ENCODE assay signal across 18 mouse cellular contexts in the genomic region with DNA sequence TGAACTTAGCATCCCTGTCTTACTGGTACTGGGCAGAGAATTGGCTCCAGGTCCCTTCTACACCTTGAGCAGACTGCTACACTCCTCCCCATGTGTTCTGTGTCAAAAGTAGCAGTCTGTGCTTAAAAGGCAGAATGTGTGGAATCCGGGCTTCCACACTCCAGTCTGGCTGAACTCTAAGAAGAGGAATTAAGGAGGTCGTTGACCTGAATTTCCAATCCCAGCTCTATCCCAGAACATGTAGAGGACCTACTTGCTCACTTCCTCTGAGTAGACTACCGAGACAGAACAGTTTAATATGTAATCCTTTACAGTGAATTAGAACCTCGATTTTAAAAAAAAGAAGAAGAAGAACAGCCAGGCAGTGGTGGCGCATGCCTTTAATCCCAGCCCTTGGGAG.
"Had no signal": no experiment of that assay in that cellular context is flagged by ENCODE, and none has a peak within 500 bp of the region (broad histone marks: within the 10 kb centered on the region; RNA-seq: fewer than 3 reads in every experiment).

No protein-coding gene starts in this region.

- H3K4me2 ChIP-seq: lung, embryonic 14.5 days; midbrain, embryonic 13.5 days; midbrain, embryonic 15.5 days; neural tube, embryonic 13.5 days; neural tube, embryonic 15.5 days had no signal

- H3K36me3 ChIP-seq: midbrain, embryonic 10.5 days; midbrain, embryonic 13.5 days; midbrain, embryonic 15.5 days; neural tube, embryonic 13.5 days; neural tube, embryonic 15.5 days had no signal

- DNase-seq: lung, adult 18-20 months; lung, embryonic 14.5 days; lung, postnatal 14 days; lung, postnatal 36 days; retina, postnatal 1 day; right cerebral cortex, adult 18-20 months; right cerebral cortex, postnatal 25 days; right cerebral cortex, postnatal 4 days; spleen, adult 18-20 months; thymus, adult 18-20 months; thymus, postnatal 14 days; thymus, postnatal 36 days had no signal

- ATAC-seq: midbrain, embryonic 13.5 days; midbrain, embryonic 15.5 days had no signal

- H3K9ac ChIP-seq: lung, embryonic 14.5 days; midbrain, embryonic 13.5 days; midbrain, embryonic 15.5 days; neural tube, embryonic 13.5 days; neural tube, embryonic 15.5 days had no signal

- H3K9me3 ChIP-seq: midbrain, embryonic 10.5 days; midbrain, embryonic 13.5 days; midbrain, embryonic 15.5 days; neural tube, embryonic 13.5 days; neural tube, embryonic 15.5 days had no signal

- H3K27ac ChIP-seq: midbrain, embryonic 10.5 days; midbrain, embryonic 13.5 days; midbrain, embryonic 15.5 days; neural tube, embryonic 13.5 days; neural tube, embryonic 15.5 days had no signal

- H3K4me3 ChIP-seq: midbrain, embryonic 10.5 days; midbrain, embryonic 13.5 days; midbrain, embryonic 15.5 days; myocyte; neural tube, embryonic 13.5 days; neural tube, embryonic 15.5 days had no signal

- H3K27me3 ChIP-seq: midbrain, embryonic 13.5 days; midbrain, embryonic 15.5 days; neural tube, embryonic 13.5 days; neural tube, embryonic 15.5 days had no signal

- H3K4me1 ChIP-seq: midbrain, embryonic 10.5 days; midbrain, embryonic 13.5 days; midbrain, embryonic 15.5 days; neural tube, embryonic 13.5 days; neural tube, embryonic 15.5 days had no signal
